Mouse (Mus musculus) brain, embryonic 14.5 days (tissue): Measurements from ENCODE around the gene Car10.

Source experiments
- CTCF ChIP-seq: fragments of 200-500 bp; IDR thresholded peaks from 2 replicates; pipeline ENCODE4 v1.5.1; 2012; ENCODE audit warnings: inconsistent platforms, mild to moderate bottlenecking, moderate library complexity, borderline replicate concordance; ENCODE audit not compliant: insufficient read depth, insufficient read length; ENCODE audit errors: extremely low read depth
- POLR2A ChIP-seq: fragments of 200-500 bp; IDR thresholded peaks from 2 replicates; pipeline ENCODE4 v1.6.1; 2012; ENCODE audit warnings: mild to moderate bottlenecking, inconsistent platforms, borderline replicate concordance; ENCODE audit not compliant: poor library complexity, insufficient read depth, insufficient read length, severe bottlenecking; ENCODE audit errors: extremely low read depth

DNA sequence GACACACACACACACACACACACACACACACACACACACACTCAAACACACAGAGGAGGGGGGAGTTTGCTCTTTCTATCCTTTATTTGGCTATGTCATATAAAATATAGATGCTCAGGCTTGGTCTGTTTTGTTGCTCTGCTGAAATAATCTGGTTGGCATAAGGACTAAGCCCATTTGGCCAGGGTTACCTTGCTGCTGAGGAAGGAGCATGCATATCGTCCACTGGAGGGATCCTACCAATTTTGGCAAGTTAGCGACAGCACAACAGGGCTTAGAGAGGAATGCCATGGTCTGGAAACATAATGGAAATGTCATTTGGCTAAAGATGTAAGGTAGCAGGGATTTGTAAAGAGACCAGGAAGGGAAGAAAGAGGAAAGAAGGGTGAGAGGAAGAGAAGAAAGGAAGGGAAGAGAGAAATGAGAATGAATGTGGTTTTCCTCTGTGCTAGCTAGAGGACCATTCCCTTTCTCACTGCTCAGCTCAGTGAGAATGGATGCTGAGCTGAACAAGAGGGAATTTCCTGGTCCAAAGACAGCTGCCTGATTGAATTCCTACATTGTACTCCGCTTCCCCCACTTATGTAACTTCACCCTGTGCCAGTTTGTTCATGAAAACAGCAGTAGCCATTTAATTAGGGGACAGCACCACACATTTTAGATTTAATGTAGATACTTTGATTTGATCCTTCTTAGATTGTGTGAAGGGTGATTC is 5.4 kb downstream of the Car10 start:
- TF ChIP-seq POLR2A (no peak), CTCF (no peak)
